In the genomic region with DNA sequence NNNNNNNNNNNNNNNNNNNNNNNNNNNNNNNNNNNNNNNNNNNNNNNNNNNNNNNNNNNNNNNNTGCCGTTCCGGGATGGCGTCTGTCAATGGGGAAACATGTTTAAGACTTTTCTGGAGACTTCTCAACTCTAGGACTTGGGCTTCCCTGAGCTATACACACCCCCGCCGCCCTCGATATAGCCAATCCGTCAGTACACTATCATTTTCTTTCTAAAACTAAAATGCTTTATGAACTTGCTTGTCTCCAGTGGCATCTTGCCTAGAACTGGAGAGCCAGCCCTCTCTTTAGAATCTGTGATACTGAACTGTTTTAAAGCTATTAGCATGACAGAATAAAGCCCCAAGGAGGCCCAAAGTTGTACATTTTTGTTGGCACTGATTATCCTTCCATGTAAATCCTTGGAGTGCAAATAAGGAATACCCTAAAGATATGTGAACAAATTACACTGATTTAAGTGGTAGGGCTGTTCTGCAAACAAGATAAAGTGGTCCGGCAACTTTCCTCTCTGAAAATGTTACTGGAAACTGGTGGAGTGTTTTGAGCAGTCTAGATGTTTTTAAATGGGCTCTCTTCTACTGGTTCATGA, we compare ENCODE assay signal across 13 mouse cellular contexts. TPM values are rescaled to one million over a fixed set of nuclear protein-coding genes. Genes with fewer than 3 reads are reported as not detected.
DNase-seq lines count a peak whose midpoint lies in the region; ATAC-seq lines count a peak whose summit lies in the region.
"Had no signal": no experiment of that assay in that cellular context is flagged by ENCODE, and none has a peak within 500 bp of the region (broad histone marks: within the 10 kb centered on the region; RNA-seq: fewer than 3 reads in every experiment).

No protein-coding gene starts in this region.

- peak; percentile 42 for DNase-seq in retina, embryonic 14.5 days (ENCODE audit: low spot score)
- no peak for DNase-seq in retina, postnatal 1 day
- peak; percentile 50 for DNase-seq in midbrain, embryonic 14.5 days
- DNase-seq in spleen, postnatal 36 days (ENCODE audit: low spot score in 2 of 2), result no peak
- DNase-seq in adrenal gland, adult 2 months, result no peak
- no peak for DNase-seq in kidney, adult 9 months
- DNase-seq: right cerebral cortex, postnatal 14 days had no signal

- peak overlapping the region; percentile 60 for H3K4me2 ChIP-seq in forebrain, embryonic 16.5 days (ENCODE audit: low read length)
- peak overlapping the region; percentile 48 for H3K4me2 ChIP-seq in midbrain, embryonic 14.5 days (ENCODE audit: low read length)

- H3K36me3 ChIP-seq in forebrain, embryonic 16.5 days (ENCODE audit: control insufficient read depth, insufficient read depth), result no peaks in the 10 kb centered on the region
- no peaks in the 10 kb centered on the region for H3K36me3 ChIP-seq in midbrain, embryonic 14.5 days (ENCODE audit: control insufficient read depth, insufficient read depth, low read length)

- peak overlapping the region; percentile 19 for H3K4me3 ChIP-seq in forebrain, embryonic 16.5 days (replicated peaks; ENCODE audit: low read length)
- H3K4me3 ChIP-seq in midbrain, embryonic 14.5 days (replicated peaks; ENCODE audit: low read depth, low read length), result peak overlapping the region; percentile 19

- H3K9ac ChIP-seq in forebrain, embryonic 16.5 days (replicated peaks; ENCODE audit: low read depth, low read length), result no peak overlapping the region
- peak overlapping the region; percentile 24; the same call in 1 of the 2 replicates for H3K9ac ChIP-seq in midbrain, embryonic 14.5 days (replicated peaks; ENCODE audit: low read length)
- H3K9ac ChIP-seq: liver, embryonic 14.5 days had no signal

- peaks cover 9% of the 10 kb centered on the region for H3K27me3 ChIP-seq in forebrain, embryonic 16.5 days (replicated peaks; ENCODE audit: control insufficient read depth, insufficient read depth, low read length)
- H3K27me3 ChIP-seq in midbrain, embryonic 14.5 days (ENCODE audit: control insufficient read depth, insufficient read depth, low read length), result peaks cover 42% of the 10 kb centered on the region

- peaks cover 60% of the 10 kb centered on the region for H3K4me1 ChIP-seq in forebrain, embryonic 16.5 days (replicated peaks; ENCODE audit: control insufficient read depth, insufficient read depth, low read length)
- peaks cover 23% of the 10 kb centered on the region for H3K4me1 ChIP-seq in midbrain, embryonic 14.5 days (ENCODE audit: control insufficient read depth, insufficient read depth, low read length)

- no peak for ATAC-seq in forebrain, embryonic 16.5 days
- no peak for ATAC-seq in midbrain, embryonic 14.5 days (ENCODE audit: low FRiP score, low TSS enrichment)
- ATAC-seq in inflammation-experienced regulatory T-cells, adult 6 months, result no peak

- 2% methylated on average over 8 of the region's 8 CpGs for WGBS in forebrain, embryonic 16.5 days
- WGBS in midbrain, embryonic 14.5 days, result under 1% methylated on average over 8 of the region's 8 CpGs

- H3K27ac ChIP-seq in forebrain, embryonic 16.5 days (ENCODE audit: low read length), result peak overlapping the region; percentile 33
- peak overlapping the region; percentile 66; the same call in 1 of the 2 replicates for H3K27ac ChIP-seq in midbrain, embryonic 14.5 days (replicated peaks; ENCODE audit: low read depth, low read length)
- H3K27ac ChIP-seq: liver, embryonic 14.5 days had no signal

- H3K9me3 ChIP-seq in forebrain, embryonic 16.5 days (ENCODE audit: control insufficient read depth, low read length), result no peaks in the 10 kb centered on the region
- no peaks in the 10 kb centered on the region for H3K9me3 ChIP-seq in midbrain, embryonic 14.5 days (ENCODE audit: control insufficient read depth, low read length)

RNA-seq across cellular contexts. Expression of a gene that starts 4.4 kb away (rescaled TPM):
- polyA plus RNA-seq in forebrain, embryonic 16.5 days (2015; fragmentation: Nextera tagmentation; extraction: Ambion mirVana), result 4.8 and 5.9 TPM in 2 replicates
- 18.4 and 22.2 TPM in 2 replicates for polyA plus RNA-seq in midbrain, embryonic 14.5 days (2014; fragmentation: Nextera tagmentation; extraction: Ambion mirVana)
- polyA plus RNA-seq in inflammation-experienced regulatory T-cells, adult 6 months (2017; shearing (Covaris generic)), result not detected
- not detected for total RNA-seq in adrenal gland, adult 2 months (2021)
- 0.17 and 0.23 TPM in 2 replicates for polyA plus RNA-seq in adrenal gland, adult 2 months (2012; rRNA removed)
- total RNA-seq: CH12.LX had no signal
- polyA plus RNA-seq: liver, embryonic 14.5 days had no signal

RNA-seq across cellular contexts. Expression of a gene that starts 34.3 kb away (rescaled TPM):
- polyA plus RNA-seq in forebrain, embryonic 16.5 days (2015; fragmentation: Nextera tagmentation; extraction: Ambion mirVana), result not detected in 2 replicates
- not detected in 2 replicates for polyA plus RNA-seq in midbrain, embryonic 14.5 days (2014; fragmentation: Nextera tagmentation; extraction: Ambion mirVana)
- not detected for polyA plus RNA-seq in inflammation-experienced regulatory T-cells, adult 6 months (2017; shearing (Covaris generic))
- total RNA-seq in adrenal gland, adult 2 months (2021), result not detected
- not detected in 2 replicates for polyA plus RNA-seq in adrenal gland, adult 2 months (2012; rRNA removed)
- total RNA-seq: CH12.LX; layer of hippocampus, postnatal 14 days had no signal
- polyA plus RNA-seq: gonadal fat pad, adult 2 months; liver, embryonic 14.5 days had no signal

Comparison
In these comparisons a context has a peak if more than half of its experiments do, and no peak if none do; other contexts are left out.
1. DNase-seq: peak in retina, embryonic 14.5 days (single experiment) and midbrain, embryonic 14.5 days (single experiment); none in retina, postnatal 1 day (single experiment), spleen, postnatal 36 days (0 of 2), adrenal gland, adult 2 months (single experiment) and kidney, adult 9 months (single experiment).